Mouse (Mus musculus) adipocyte (in vitro differentiated cells): ENCODE results near the gene Tctn3.
"Not testable (repeated sequence)": the region's sequence is repeated elsewhere in the genome, so short reads cannot be mapped to it uniquely, and the experiment has no call there.

ENCODE experiments used
- DNase-seq: peaks from one replicate; pipeline ENCODE4 v3.0.0-alpha.2; 2016; ENCODE audit warnings: low spot score

The Tctn3 gene

GRCm38 (mm10) chr19:40625935-40626334 is 13.9 kb upstream of the Tctn3 start:
- no peak for DNase-seq

- not testable (repeated sequence) for DNase-seq
These were observed 9.6 kb upstream of the Tctn3 start for GRCm38 (mm10) chr19:40621616-40622015.

GRCm38 (mm10) chr19:40616021-40616420 is 4.0 kb upstream of the Tctn3 start:
- no peak for DNase-seq

GRCm38 (mm10) chr19:40614811-40615210 is 2.8 kb upstream of the Tctn3 start:
- no peak for DNase-seq

GRCm38 (mm10) chr19:40607676-40608075 is 4.4 kb downstream of the Tctn3 start:
- DNase-seq = no peak

- DNase-seq = no peak
These were observed 6.8 kb downstream of the Tctn3 start for GRCm38 (mm10) chr19:40605189-40605588.

GRCm38 (mm10) chr19:40601870-40602269 is 10.2 kb downstream of the Tctn3 start:
- DNase-seq = no peak

GRCm38 (mm10) chr19:40600846-40601245 is 11.2 kb downstream of the Tctn3 start:
- not testable (repeated sequence) for DNase-seq

GRCm38 (mm10) chr19:40595831-40596230 is 16.2 kb downstream of the Tctn3 start:
- DNase-seq = peak; percentile 71

- DNase-seq = peak; percentile 87
These were observed 16.8 kb downstream of the Tctn3 start for GRCm38 (mm10) chr19:40595231-40595630.

- DNase-seq = no peak
These were observed 22.5 kb downstream of the Tctn3 start for GRCm38 (mm10) chr19:40589530-40589880.

GRCm38 (mm10) chr19:40588847-40589529 is 23.0 kb downstream of the Tctn3 start:
- peak; percentile 95 for DNase-seq

- DNase-seq = peak; percentile 92
These were observed 23.8 kb downstream of the Tctn3 start, which contains the start of gene Aldh18a1 for GRCm38 (mm10) chr19:40588293-40588654. Gene Aldh18a1, minus strand, starts transcription at chr19:40588463.

GRCm38 (mm10) chr19:40587491-40588292 is 24.3 kb downstream of the Tctn3 start:
- no peak for DNase-seq

GRCm38 (mm10) chr19:40586908-40587307 is 25.1 kb downstream of the Tctn3 start:
- DNase-seq = no peak

- DNase-seq = no peak
These were observed 30.4 kb downstream of the Tctn3 start for GRCm38 (mm10) chr19:40581662-40582061.

GRCm38 (mm10) chr19:40580902-40581301 is 31.1 kb downstream of the Tctn3 start:
- DNase-seq = no peak

GRCm38 (mm10) chr19:40575438-40575837 is 36.6 kb downstream of the Tctn3 start:
- DNase-seq = no peak

- no peak for DNase-seq
These were observed 41.3 kb downstream of the Tctn3 start for GRCm38 (mm10) chr19:40570726-40571125.

- no peak for DNase-seq
These were observed 44.4 kb downstream of the Tctn3 start for GRCm38 (mm10) chr19:40567616-40568015.

- no peak for DNase-seq
These were observed 48.0 kb downstream of the Tctn3 start for GRCm38 (mm10) chr19:40563880-40564645.

- not testable (repeated sequence) for DNase-seq
These were observed 50.5 kb downstream of the Tctn3 start for GRCm38 (mm10) chr19:40561521-40561920.

GRCm38 (mm10) chr19:40556029-40556428 is 56.0 kb downstream of the Tctn3 start:
- no peak for DNase-seq
